Mouse (Mus musculus): ENCODE data around the gene Olfr420.

Gene Olfr420

DNA sequence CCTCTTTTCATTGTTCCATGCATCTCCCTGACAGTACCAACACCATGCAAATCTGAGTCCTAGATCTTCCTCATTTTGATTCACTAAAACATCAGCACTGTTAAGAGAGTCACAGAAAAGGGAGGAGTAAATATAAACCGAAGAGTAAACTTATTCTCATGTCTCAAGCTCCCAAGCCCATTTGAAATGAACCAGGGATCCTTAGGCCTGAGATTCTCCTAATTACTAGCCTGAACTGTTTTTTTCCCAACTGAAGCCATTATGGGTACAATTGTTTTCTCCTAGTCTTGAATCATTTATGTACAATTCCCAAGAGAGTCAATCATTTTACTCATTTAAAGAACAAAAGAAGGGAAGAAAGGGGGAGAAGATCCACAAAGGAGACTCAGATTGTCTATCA lies at the start of gene Olfr420:
Gene Olfr420, plus strand, starts transcription at position 301 of the 400 bp plus-strand sequence.
- no peak for DNase-seq (ENCODE audit: low spot score in 2 of 2)

DNA sequence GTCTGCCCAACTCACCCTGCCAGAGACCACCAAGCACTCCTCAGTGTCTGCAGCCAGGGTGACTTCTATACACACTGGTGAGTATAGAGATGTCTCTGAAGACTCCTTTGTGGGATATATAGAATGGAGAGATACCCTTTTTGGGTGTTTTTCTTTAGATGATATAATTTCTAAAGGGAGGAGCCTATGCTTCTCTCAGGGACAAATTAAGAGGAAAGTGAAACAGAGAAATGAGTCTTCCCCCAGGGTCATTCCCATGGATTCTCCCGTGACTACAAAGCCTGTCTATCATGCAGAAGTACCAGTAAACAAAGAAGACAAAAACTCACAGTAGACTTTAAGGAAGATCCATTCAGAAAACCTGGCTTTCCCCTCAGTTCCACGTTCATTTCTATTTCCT lies 34.4 kb upstream of the Olfr420 start, which contains the start of gene Olfr231:
Gene Olfr231, minus strand, starts transcription at position 101 of the 400 bp plus-strand sequence.
- DNase-seq (ENCODE audit: low spot score in 2 of 2), result no peak

- DNase-seq (ENCODE audit: low spot score in 2 of 2), result no peak
Observed at GRCm38 (mm10) chr1:174131217-174131616, 24.2 kb upstream of the Olfr420 start, which contains the start of gene Olfr424. Gene Olfr424 (plus strand): TSS chr1:174131517.

GRCm38 (mm10) chr1:174131999-174132398 lies 23.4 kb upstream of the Olfr420 start:
- no peak for DNase-seq (ENCODE audit: low spot score in 2 of 2)

DNA sequence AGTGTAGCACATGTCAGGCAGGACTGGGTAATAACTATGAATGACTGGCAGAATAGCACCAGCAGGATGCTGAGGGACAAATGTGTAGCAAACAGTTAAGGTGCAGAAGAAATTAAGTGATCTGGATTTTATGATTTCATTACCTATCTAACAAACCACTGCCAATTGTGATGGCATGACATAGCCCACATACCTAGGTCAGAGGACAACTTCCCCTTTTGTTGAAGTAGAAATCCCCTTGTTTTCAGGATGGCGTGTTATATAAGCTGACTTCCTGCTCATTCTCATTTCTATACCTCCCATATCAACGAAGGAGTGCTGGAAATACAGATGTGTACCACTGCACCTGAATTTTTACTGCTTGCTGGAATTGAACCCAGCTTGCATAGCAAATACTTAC lies 14.0 kb upstream of the Olfr420 start:
- no peak for DNase-seq (ENCODE audit: low spot score in 2 of 2)

DNA sequence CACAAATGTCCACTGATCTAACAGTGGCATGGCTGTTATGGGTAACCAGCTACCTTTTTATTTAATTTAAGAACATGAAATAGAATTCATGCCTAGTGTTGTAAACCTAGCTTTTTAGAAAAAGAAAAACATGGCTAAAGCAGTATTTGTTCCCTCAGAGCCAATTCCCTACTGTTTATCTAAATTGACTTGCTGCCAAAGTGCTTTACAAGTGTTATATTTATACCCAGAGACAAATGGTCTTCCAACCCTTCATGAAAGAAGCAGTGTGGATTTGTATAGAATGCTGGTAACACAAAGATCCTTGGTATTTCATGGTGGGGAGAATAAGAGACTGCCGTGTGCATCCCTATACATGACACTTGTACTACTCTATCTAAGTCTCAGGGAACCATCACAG lies 8.7 kb upstream of the Olfr420 start:
- no peak for DNase-seq (ENCODE audit: low spot score in 2 of 2)

DNA sequence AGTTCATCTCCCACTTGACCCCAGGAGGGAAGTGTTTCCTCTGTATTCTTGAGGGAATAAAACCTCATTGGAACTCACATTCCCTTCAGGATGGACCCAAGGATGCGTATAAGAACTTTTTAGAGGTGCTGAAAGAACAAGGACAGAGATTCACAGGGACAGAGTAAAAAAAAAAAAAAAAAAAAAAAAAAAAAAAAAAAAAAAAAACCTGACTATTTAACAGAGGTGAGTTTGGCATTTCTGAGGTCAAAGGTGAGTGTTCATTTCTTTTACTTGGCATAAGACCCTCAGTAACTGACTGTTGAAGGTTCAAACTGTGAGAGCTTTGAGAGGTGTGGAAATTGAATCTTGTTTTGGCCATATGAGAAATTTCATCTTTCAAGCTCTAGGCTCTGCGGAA lies 6.1 kb upstream of the Olfr420 start:
- DNase-seq (ENCODE audit: low spot score in 2 of 2), result no peak

DNA sequence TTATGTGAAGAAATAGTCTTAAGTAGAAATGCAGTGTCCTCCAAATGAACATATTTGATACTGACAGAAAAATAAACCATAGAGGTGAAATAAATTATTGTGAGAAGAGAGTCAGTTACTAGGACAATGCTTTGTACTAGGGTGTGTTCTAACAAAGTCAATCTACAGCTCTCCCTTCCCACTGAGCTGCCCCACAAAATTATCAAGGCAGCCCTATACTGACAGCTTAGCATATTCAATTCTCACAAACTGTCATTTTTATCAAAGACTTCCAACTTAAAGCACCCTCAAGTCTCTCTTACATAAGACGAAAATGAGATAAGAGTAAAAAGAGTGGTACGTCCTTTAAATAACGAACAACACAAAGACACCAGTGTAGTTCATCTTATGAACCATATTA lies 2.2 kb downstream of the Olfr420 start:
- no peak for DNase-seq (ENCODE audit: low spot score in 2 of 2)

GRCm38 (mm10) chr1:174158512-174158911 lies 3.1 kb downstream of the Olfr420 start:
- DNase-seq (ENCODE audit: low spot score in 2 of 2), result no peak

DNA sequence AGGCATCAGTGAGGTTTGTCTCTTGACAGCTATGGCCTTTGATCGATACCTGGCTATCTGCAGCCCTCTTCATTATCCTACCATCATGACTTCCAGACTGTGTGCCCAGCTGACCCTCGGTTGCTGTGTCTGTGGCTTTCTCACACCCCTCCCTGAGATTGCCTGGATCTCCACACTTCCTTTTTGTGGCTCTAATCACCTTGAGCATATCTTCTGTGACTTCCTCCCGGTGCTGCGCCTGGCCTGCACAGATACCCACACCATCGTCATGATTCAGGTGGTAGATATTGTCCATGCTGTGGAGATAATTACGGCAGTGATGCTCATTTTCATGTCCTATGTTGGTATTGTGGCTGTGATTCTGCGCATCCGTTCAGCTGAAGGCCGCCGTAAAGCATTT lies 3.7 kb downstream of the Olfr420 start:
- no peak for DNase-seq (ENCODE audit: low spot score in 2 of 2)

DNA sequence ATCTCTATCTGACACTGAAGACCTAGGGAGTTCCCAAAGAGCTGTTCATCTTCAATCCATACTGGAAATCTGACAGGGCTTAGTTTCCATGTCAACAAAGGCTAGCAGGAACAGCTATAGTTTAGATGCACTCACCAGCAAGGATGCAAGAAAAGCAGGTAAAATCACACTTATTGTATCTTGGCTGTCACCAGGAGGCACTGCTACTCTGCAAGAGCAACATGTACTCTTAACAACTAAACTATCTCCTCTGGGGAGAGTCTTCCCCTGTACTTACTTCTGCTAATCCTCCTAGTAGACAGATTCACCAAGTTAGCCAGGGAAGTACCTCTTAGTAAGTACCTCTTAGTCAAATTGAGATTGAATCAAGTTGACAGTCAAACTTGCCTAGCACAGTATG lies 13.6 kb downstream of the Olfr420 start:
- no peak for DNase-seq (ENCODE audit: low spot score in 2 of 2)

DNA sequence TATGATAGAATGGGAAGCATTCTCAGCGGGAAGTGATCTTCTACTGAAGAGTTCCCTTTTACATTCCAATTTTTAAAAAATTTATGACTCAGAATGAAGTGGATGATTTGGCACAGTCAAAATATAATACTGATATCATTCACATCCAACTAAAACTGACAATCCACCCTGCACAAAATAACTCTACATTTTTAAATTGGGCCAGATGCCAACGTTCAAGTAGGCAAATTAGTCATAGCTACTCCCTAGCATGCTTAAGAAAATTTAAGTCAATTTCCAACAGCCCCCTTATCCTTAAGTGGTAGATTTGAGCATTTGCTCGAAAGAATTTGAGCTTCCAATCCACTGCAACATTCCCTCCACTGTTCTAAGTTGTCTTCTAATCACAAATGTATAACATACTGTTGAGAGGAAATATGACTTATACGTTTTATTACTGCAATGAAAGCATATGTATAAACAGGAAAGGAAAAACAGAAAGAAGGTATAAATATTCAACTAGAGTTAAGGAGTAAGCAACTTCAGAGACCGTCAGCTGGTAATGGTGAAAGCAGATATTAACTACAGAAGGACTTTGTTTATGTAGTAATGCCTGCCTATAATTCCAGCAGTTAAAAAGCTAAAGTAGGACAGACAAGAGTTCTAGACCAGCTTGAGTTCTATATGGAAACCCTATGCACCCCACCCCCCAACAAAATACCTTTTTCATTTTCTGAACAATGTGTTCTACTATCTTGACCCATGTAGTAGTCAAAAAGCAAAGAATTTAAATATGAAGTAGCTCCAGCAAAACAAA lies 15.5 kb downstream of the Olfr420 start:
- DNase-seq (ENCODE audit: low spot score in 2 of 2), result no peak

DNA sequence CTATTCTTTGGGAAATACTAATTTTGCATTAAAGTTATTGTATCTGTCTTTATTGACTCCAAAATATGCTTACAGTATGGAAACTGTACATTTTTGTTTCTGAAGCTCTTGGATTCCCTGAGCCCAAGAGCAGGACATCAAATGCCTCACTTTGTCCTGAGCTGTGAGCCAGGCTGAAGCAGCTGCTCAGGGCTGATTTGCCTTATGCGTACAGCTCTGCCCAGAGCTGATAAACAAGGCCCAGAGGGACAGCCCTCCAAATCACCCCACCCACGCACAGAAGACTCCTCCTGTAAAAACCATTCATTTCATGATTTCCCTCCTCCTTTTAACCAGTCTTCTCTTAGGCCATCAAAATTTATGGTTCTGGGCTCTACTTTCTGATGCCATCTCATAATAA lies 16.1 kb downstream of the Olfr420 start:
- no peak for DNase-seq (ENCODE audit: low spot score in 2 of 2)

GRCm38 (mm10) chr1:174172605-174173004 lies 17.2 kb downstream of the Olfr420 start, which contains the start of gene Spta1:
Gene Spta1 (plus strand): TSS chr1:174172776.
- no peak for DNase-seq (ENCODE audit: low spot score in 2 of 2)

DNA sequence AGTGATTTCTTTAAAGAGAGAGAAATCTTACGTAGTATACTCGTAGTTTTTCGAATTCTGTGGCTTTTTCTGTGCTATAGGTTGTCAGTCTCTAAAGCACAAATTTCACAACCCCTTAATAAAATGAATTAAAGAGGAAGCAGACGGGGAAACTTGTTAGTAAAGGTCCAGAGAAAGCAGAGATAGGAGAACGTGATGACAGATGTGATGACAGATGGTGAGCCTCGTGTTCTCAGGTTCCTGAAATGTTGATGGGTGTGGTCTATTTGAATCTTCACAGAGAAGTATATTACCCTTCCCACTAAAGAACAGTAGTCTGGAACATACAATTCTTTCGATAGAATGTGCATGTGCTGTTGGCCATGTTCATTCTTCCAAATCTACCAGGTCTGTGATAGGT lies 49.3 kb downstream of the Olfr420 start:
- DNase-seq (ENCODE audit: low spot score in 2 of 2), result no peak

Measured in cerebellum, postnatal 4 days (tissue).